Comparison of ENCODE assay signal across 23 mouse cellular contexts in the genomic region with DNA sequence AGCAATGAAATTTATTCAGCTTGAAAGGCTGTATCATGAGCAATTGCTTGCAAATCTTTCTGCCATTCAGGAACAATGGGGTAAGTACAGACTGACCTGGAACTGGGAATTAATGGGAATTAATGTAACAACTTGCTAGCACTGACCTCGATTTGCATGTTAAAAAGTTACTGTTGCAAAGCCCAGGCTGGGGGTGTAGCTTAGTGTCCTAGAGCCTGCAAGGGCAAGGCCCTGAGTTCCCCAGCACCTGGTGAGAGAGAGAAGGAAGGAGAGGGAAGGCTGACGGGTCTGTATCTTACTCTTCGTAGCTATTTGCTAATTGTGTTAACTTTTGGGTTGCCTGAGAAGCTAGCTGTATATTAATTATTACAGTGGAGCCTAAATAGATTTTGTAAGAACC.
"Had no signal": no experiment of that assay in that cellular context is flagged by ENCODE, and none has a peak within 500 bp of the region (broad histone marks: within the 10 kb centered on the region; RNA-seq: fewer than 3 reads in every experiment).

No protein-coding gene starts in this region.

- H3K4me1 ChIP-seq: kidney, embryonic 15.5 days; limb, embryonic 10.5 days; limb, embryonic 13.5 days; liver, embryonic 15.5 days; lung, embryonic 15.5 days; midbrain, embryonic 10.5 days had no signal

- H3K27me3 ChIP-seq: kidney, embryonic 15.5 days; limb, embryonic 13.5 days; liver, embryonic 12.5 days; liver, embryonic 15.5 days; lung, embryonic 15.5 days; megakaryocyte, embryonic 14.5 days; midbrain, embryonic 13.5 days; neural tube, embryonic 13.5 days had no signal

- H3K36me3 ChIP-seq: kidney, embryonic 15.5 days; limb, embryonic 10.5 days; lung, embryonic 15.5 days; midbrain, embryonic 10.5 days had no signal

- ATAC-seq: liver, embryonic 12.5 days; midbrain, embryonic 13.5 days; midbrain, embryonic 16.5 days had no signal

- DNase-seq: kidney, postnatal 14 days; kidney, postnatal 4 days; layer of hippocampus, adult 9-11 months; liver; lung, adult 18-20 months; lung, postnatal 10 days; lung, postnatal 36 days; retina, postnatal 1 day; thymus, adult 18-20 months; thymus, postnatal 36 days had no signal

- H3K4me2 ChIP-seq: kidney, embryonic 15.5 days; limb, embryonic 13.5 days; liver, embryonic 12.5 days; liver, embryonic 15.5 days; lung, embryonic 15.5 days; midbrain, embryonic 13.5 days; neural tube, embryonic 13.5 days had no signal

- H3K27ac ChIP-seq: kidney, embryonic 15.5 days; layer of hippocampus, adult 2 months; limb, embryonic 10.5 days; limb, embryonic 13.5 days; liver, embryonic 12.5 days; liver, embryonic 15.5 days; lung, embryonic 15.5 days; midbrain, embryonic 10.5 days; midbrain, embryonic 13.5 days; neural tube, embryonic 13.5 days had no signal

- H3K9me3 ChIP-seq: kidney, embryonic 15.5 days; limb, embryonic 10.5 days; limb, embryonic 13.5 days; liver, embryonic 12.5 days; liver, embryonic 15.5 days; lung, embryonic 15.5 days; megakaryocyte, embryonic 14.5 days; midbrain, embryonic 10.5 days; midbrain, embryonic 13.5 days; neural tube, embryonic 13.5 days had no signal

- H3K9ac ChIP-seq: kidney, embryonic 15.5 days; limb, embryonic 13.5 days; liver, embryonic 12.5 days; liver, embryonic 15.5 days; lung, embryonic 15.5 days; midbrain, embryonic 13.5 days; neural tube, embryonic 13.5 days had no signal

- H3K4me3 ChIP-seq: kidney, embryonic 15.5 days; layer of hippocampus, adult 2 months; limb, embryonic 10.5 days; limb, embryonic 13.5 days; liver, embryonic 12.5 days; liver, embryonic 15.5 days; lung, embryonic 15.5 days; megakaryocyte, embryonic 14.5 days; midbrain, embryonic 10.5 days; midbrain, embryonic 13.5 days; myocyte; neural tube, embryonic 13.5 days had no signal
